Mouse (Mus musculus) granulocyte monocyte progenitor cell, adult 5-6 weeks (primary cell): Measurements from ENCODE around the gene N6amt1. TPM values are rescaled to one million over a fixed set of nuclear protein-coding genes. Genes with fewer than 3 reads are reported as not detected.

Experiments
- ATAC-seq: replicated peaks from 2 replicates; pipeline ENCODE4 v1.8.0; 2016; ENCODE audit warnings: mild to moderate bottlenecking, moderate TSS enrichment, inconsistent platforms; ENCODE audit not compliant: poor library complexity, severe bottlenecking
- total RNA-seq, 2 experiments: library from RNA; stranded (forward) in 1 of 2; stranded (reverse) in 1 of 2; fragments of 200-712, 200-1000 nt in 1 of 2; fragments of >200 nt in 1 of 2; fragmentation: Nextera tagmentation in 1 of 2; gene quantifications; 2 replicates each; pipeline ENCODE4 v1.2.3; 2014 to 2017

The N6amt1 gene
- total RNA-seq, 2 experiments from 2014 or later: 7.8 to 13.2 TPM

GRCm38 (mm10) chr16:87382996-87383395 lies 29.0 kb downstream of the N6amt1 start:
- no peak for ATAC-seq

GRCm38 (mm10) chr16:87384366-87384765 lies 30.4 kb downstream of the N6amt1 start:
- no peak for ATAC-seq

GRCm38 (mm10) chr16:87387444-87387977 lies 33.5 kb downstream of the N6amt1 start:
- ATAC-seq: no peak

DNA sequence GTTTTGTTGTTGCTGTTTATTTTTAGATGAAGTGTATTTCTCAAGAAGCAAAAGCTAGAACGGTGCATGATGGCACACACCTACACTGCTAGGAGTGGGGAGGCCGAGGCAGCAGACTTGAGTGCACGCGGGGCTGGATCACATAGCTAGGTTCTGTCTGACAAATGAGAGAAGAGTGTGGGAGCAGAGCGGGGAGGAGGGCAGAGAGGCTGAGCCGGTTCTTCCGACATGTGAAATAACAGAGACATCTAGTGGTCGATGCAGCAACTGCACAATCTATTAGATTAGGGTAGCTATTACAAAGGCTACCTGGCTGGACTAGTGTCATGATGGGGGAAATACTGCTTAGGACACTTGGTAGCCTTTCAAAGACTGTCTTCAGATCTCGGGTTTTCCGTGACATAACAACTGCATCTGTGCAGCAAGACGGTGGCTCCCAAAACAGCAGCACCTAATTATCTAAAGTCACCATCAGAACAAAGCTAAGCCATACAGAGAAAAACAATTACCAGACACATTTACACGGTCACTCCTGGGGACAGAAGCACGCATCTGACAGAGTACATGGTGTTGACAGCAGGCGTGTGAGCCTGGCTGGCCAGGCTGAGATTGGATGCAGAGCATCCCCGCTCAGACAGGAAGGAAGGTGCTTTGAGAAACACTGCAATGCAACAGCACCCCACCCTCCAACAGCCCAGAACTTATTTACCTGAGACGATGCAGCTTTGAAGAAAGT lies 40.0 kb downstream of the N6amt1 start:
- peak; percentile 95 for ATAC-seq

GRCm38 (mm10) chr16:87405001-87405400 lies 51.0 kb downstream of the N6amt1 start:
- ATAC-seq: peak; percentile 99

Other genes with a start within 250 kb of the N6amt1 start
- 25.6 and 31.2 TPM in 2 replicates for gene Ltn1, start 78.4 kb downstream of the N6amt1 start, total RNA-seq (2014; fragmentation: Nextera tagmentation)
- gene Ltn1, start 78.4 kb downstream of the N6amt1 start, total RNA-seq (2017): 28.5 and 28.6 TPM in 2 replicates
- 11.1 and 16.9 TPM in 2 replicates for gene Rwdd2b, start 86.4 kb downstream of the N6amt1 start, total RNA-seq (2014; fragmentation: Nextera tagmentation)
- gene Rwdd2b, start 86.4 kb downstream of the N6amt1 start, total RNA-seq (2017): 17.5 and 18.5 TPM in 2 replicates
- 72.4 and 73.8 TPM in 2 replicates for gene Usp16, start 100.5 kb downstream of the N6amt1 start, total RNA-seq (2014; fragmentation: Nextera tagmentation)
- 120 and 133 TPM in 2 replicates for gene Usp16, start 100.5 kb downstream of the N6amt1 start, total RNA-seq (2017)
- gene Cct8, start 141.7 kb downstream of the N6amt1 start, total RNA-seq (2014; fragmentation: Nextera tagmentation): 288 and 293 TPM in 2 replicates
- gene Cct8, start 141.7 kb downstream of the N6amt1 start, total RNA-seq (2017): 889 and 1,095 TPM in 2 replicates
- not detected in 2 replicates for gene Map3k7cl, start 199.1 kb downstream of the N6amt1 start, total RNA-seq (2014; fragmentation: Nextera tagmentation)
- gene Map3k7cl, start 199.1 kb downstream of the N6amt1 start, total RNA-seq (2017): not detected in 2 replicates